Mouse (Mus musculus) macrophage (primary cell): ENCODE data around the gene Ttc3. TPM values are rescaled to one million over a fixed set of nuclear protein-coding genes. Genes with fewer than 3 reads are reported as not detected.
"Not testable (repeated sequence)": the region's sequence is repeated elsewhere in the genome, so short reads cannot be mapped to it uniquely, and the experiment has no call there.

Source experiments
- H3K27ac ChIP-seq: fragments of 350-480 bp; formaldehyde crosslinking; 2 replicates; pipeline ENCODE4 v1.9.0; 2021
- H3K36me3 ChIP-seq: fragments of 350-480 bp; formaldehyde crosslinking; 2 replicates; pipeline ENCODE4 v1.9.0; 2021; ENCODE audit errors: inconsistent target
- H3K4me3 ChIP-seq: fragments of 350-480 bp; formaldehyde crosslinking; 2 replicates; pipeline ENCODE4 v1.9.0; 2021; ENCODE audit errors: inconsistent target
- H3K79me2 ChIP-seq: fragments of 350-480 bp; formaldehyde crosslinking; 2 replicates; pipeline ENCODE4 v1.9.0; 2021; ENCODE audit errors: inconsistent target
- WGBS: methylation state at CpG from one replicate; pipeline ENCODE4 v1.1.7; 2026; ENCODE audit warnings: inconsistent platforms; ENCODE audit not compliant: missing documents; 5-methylcytosine and 5-hydroxymethylcytosine counted together
- polyA plus RNA-seq: library from polyadenylated mRNA; stranded (reverse); fragments of 250-400 nt; gene quantifications from 3 replicates; pipeline ENCODE4 v1.2.4, GENCODE M21; 2018; ENCODE audit warnings: inconsistent platforms
- total RNA-seq, 78 experiments: library from RNA; depleted of rRNA; stranded (reverse); fragments of 250-400 nt; gene quantifications; 1 replicate in 9 of 78; 2 replicates in 24 of 78; 3 replicates in 43 of 78; 4 replicates in 2 of 78; pipeline ENCODE4 v1.2.4; 2018; ENCODE audit warnings: inconsistent platforms in 56 of 78

Ttc3 gene
- 100 to 1,000 TPM in 6 of 26 experiments, 10 to 100 TPM in 20; 16.9 to 143 (median 52.5) TPM for total RNA-seq (2018; cell fraction: chromatin; rRNA removed)
- 10 to 100 TPM; 16.1 to 31.8 (median 26.5) TPM for total RNA-seq (2018; cell fraction: cytosol; rRNA removed)
- 10 to 100 TPM; 15.0 to 83.1 (median 27.3) TPM for total RNA-seq (2018; cell fraction: nucleus; rRNA removed)
- 13.1 to 38.2 TPM (median 20.7 TPM) in 3 replicates for polyA plus RNA-seq

GRCm38 (mm10) chr16:94370173-94370914 is at the start of gene Ttc3:
Ttc3 (plus strand) TSS chr16:94370618.
- Histone ChIP-seq H3K79me2 (peaks cover 38% of the 10 kb centered on the region), H3K4me3 (peak within 1 kb of the TSS; percentile 28), H3K27ac (no peak within 1 kb of the TSS), H3K36me3 (no peaks in the 10 kb centered on the region)
- 1% methylated on average over 79 of the region's 79 CpGs for WGBS

DNA sequence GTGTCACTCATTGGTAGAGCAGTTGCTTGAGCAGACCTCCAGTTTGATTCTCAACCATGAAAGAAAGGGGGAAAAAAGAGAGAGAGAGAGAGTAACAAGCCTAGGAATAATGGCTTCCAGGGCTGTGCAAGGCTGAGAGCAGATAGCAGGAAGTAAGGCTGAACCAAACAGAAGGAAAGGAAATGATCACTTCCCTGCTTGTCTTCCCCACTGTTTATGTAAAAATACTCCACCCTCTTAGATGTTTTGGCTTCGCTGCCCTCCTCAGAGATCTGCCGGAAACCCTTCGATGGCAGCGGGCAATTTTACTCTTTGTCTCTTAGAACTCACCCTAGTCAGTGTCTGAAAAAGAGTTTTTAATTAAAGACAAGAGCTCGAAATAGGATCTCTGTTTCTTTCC is 46.7 kb upstream of the Ttc3 start:
- WGBS: 56% methylated on average over 5 of the region's 5 CpGs
- Histone ChIP-seq H3K27ac (no peak overlapping the region), H3K36me3 (no peaks in the 10 kb centered on the region), H3K79me2 (no peaks in the 10 kb centered on the region), H3K4me3 (no peak overlapping the region)

- H3K79me2 ChIP-seq: no peaks in the 10 kb centered on the region
- no peaks in the 10 kb centered on the region for H3K36me3 ChIP-seq
- 95% methylated on average over 3 of the region's 3 CpGs for WGBS
- no peak overlapping the region for H3K27ac ChIP-seq
- no peak overlapping the region for H3K4me3 ChIP-seq
These were observed 44.4 kb upstream of the Ttc3 start for GRCm38 (mm10) chr16:94326008-94326407.

DNA sequence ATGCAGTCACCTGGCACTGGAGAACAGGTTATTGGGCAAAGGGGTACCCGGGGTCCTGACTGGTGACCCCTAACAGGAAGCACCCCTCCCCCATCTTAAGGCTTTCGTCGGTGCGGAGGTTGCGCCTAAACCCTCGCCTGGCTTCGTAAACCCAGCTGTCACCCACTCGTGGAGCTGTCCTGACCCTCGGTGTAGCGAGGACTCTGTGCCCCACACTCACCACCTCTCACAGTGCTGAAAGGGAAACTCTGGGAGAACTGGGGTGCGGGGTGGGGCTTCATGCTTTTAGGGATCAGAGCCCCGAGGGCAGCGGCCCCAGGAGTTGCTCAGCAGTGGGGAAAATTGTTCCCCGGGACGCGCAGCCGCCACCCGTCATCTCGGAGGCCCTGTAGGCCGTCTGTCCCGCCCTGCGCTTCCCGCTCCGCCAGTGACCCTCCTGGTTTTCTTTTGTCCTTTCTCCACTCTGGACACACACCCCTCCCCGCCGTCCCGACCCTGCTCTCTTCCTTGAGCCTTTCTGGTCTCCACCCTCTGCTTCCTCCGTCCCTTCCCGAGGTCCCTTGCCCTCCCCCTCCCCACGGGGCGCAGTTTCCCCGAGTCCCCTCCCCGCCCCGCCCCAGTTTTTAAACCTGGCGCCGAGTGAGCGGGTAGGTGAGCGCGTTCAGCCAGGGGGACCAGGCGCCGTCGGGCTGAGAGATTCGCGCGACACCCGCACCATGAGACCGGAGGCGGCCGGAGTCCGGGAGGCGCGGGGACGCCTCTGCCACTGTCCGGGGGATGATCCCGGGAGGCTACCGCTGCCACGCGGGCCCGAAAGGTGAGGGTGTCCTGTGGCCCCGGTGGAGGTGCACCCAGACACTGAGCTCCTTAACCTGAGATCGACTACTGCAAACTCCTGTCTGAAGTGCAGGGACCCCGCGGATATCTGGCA is 42.4 kb upstream of the Ttc3 start, which contains the start of gene Ripply3:
Ripply3 (plus strand) TSS at position 640 of the 931 bp plus-strand sequence.
- WGBS: 3% methylated on average over 63 of the region's 63 CpGs
- Histone ChIP-seq H3K4me3 (peak within 1 kb of the TSS; percentile 22), H3K27ac (no peak within 1 kb of the TSS), H3K36me3 (no peaks in the 10 kb centered on the region), H3K79me2 (no peaks in the 10 kb centered on the region)

DNA sequence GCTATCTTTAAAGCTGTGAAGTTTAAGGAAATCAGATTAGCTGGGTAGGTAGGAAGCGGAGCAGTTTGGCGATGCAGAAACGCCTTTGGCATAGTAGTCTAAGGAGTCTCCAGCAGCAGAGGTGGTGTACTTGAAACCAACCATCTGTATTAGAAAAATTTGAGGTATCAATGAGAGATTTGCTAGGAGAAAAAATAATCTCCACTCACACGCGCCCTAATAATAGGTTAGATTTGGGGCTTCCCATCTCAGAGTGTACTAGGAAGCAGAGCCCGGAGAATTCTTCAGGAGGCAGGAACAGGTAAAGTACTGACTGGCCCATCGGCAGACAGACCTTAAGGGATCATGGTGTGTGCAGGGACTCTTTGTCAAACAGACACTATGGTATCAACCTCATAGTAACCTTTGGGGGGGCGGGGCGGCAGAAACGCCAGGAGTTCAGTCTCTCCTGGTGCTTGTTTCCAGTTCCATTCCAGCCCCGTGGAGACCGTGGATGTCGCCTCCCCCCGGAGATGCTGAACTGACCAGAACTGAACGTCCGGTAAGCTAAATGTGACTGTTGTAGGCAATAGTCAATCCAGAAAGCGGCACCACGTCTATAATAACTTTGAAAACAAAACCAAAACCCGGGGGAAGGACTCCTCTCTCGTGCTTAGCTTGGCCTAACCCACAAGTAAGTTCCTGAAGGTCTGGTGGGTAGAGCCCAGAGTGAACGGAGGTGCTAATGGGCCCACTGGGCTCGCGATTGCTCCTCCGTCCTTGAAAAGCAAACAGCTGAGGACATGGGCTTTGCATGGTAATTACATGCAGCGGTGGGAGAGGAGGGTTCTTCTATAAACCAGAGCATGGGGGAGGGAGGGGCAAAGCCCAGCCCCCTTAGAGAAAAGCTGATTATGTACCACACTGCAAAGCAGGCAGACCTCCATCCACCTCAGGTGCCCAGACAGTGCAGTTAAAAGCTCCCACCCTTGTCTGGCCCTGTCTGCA is 41.2 kb upstream of the Ttc3 start:
- Histone ChIP-seq H3K27ac (no peak overlapping the region), H3K36me3 (no peaks in the 10 kb centered on the region), H3K79me2 (no peaks in the 10 kb centered on the region), H3K4me3 (peak overlapping the region; percentile 1; the same call in 1 of the 2 replicates)
- WGBS: 19% methylated on average over 25 of the region's 25 CpGs

- 94% methylated on average over 5 of the region's 5 CpGs for WGBS
- Histone ChIP-seq H3K79me2 (no peaks in the 10 kb centered on the region), H3K36me3 (no peaks in the 10 kb centered on the region), H3K4me3 (no peak overlapping the region), H3K27ac (no peak overlapping the region)
These were observed 40.0 kb upstream of the Ttc3 start for GRCm38 (mm10) chr16:94330429-94330828.

DNA sequence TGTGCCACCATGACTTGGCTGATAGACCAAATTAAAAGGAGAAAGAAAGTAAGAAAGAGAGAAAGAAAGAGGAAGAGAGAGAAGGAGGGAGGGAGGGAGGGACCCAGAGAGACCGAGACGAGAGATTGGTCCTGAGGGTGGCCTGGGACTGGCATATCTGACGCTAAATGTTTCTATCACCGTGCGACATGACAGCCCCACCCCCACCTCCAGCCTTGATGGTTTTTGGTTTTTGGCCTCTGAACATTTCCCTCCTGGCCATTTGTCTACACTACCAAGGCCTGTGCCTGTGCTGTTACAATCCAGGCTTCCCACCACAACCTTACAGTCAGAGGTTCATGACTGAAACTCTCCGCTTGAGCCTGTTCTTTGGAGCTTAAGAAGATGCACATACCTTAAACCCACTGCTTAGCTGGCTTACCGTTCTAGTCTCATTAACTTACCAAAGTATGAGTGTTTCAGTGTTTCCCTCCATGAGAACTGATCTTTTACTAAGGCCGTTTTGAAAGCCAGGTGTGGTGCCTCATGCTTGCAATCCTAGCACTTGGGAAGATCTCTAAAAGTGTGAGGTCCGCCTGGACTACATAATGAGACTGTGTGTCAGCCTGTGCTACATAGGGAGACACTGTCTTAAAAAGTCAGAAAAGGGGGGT is 39.1 kb upstream of the Ttc3 start:
- WGBS: 89% methylated on average over 9 of the region's 9 CpGs
- no peak overlapping the region for H3K4me3 ChIP-seq
- no peak overlapping the region for H3K27ac ChIP-seq
- no peaks in the 10 kb centered on the region for H3K79me2 ChIP-seq
- H3K36me3 ChIP-seq: no peaks in the 10 kb centered on the region

DNA sequence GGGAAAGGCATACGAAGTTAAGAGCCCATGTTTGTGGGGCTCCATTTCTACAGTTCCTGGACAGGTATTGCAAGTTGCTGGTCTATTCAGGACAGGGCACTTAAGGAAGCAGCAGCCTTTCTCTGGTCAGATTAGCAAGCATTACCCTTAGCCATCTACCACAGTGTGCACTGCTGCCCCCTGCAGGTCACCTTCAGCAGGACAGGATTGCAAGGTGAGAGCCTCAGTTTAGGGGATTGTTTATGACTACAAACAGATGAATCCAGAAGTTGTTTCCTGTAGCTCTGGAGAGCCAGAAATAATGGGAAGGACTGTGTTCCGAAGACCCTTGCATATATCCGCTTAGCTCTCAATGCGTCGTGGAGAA is 38.5 kb upstream of the Ttc3 start:
- H3K36me3 ChIP-seq: no peaks in the 10 kb centered on the region
- 81% methylated on average over 5 of the region's 5 CpGs for WGBS
- H3K27ac ChIP-seq: no peak overlapping the region
- no peak overlapping the region for H3K4me3 ChIP-seq
- no peaks in the 10 kb centered on the region for H3K79me2 ChIP-seq

DNA sequence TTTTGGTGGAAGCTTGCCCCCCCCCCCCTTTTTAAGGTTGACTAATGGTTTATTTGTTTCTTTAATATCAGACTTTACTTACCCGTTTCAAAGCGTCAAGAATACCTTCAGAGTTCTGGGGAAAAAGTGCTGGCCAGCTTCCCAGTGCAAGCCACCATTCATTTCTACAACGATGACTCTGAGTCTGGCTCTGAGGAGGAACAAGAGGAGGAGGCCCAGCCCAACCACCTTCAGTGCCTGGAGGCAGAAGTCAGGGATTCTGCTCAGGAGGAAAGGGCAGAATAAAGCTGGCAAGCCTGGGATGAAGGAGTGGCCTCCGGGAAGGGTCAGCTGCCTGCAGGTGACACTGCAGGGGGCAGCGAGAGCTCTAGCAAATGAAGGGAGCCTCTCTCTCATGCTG is 34.8 kb upstream of the Ttc3 start:
- Histone ChIP-seq H3K36me3 (no peaks in the 10 kb centered on the region), H3K27ac (no peak overlapping the region), H3K4me3 (no peak overlapping the region), H3K79me2 (no peaks in the 10 kb centered on the region)
- WGBS: 47% methylated on average over 5 of the region's 5 CpGs

DNA sequence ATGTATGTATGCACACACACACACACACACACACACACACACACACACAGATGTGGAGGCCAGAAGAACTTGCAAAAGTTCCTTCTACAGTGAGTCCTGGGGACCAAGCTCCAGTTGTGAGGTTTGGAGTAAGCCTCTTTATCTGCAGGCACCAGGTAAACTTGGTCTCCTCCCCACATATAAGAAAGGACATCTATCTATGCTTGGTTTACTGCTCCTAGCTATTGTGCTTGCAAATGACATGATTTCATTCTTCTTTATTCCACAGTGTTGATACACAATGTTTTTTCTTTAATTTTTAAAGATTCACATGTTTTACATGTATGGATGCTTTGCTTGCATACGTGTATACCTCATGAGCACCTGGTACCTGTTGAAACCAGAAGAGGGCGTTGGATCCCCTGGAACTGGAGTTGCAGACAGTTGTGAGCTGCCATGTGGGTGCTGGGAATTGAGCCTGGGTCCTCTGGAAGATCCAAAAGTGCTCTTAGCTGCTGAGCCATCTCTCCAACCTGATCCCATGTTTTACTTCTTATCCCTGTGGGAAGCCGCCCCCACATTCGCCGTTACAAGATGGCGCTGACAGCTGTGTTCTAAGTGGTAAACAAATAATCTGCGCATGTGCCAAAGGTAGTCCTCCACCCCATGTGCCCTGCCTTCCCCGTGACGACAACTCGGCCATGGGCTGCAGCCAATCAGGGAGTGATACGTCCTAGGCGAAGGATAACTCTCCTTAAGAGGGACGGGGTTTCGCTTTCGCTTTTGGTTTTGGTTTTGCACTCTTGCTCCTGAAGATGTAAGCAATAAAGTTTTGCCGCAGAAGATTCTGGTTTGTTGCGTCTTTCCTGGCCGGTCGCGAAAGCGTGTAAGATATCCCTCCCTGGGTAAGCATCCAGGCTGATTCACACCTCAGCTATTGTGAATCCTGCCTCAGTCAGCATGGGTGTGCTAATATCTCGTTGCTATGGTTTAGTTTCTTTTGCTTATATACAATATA is 31.0 kb upstream of the Ttc3 start:
- not testable (repeated sequence) for H3K4me3 ChIP-seq
- WGBS: 91% methylated on average over 12 of the region's 22 CpGs

GRCm38 (mm10) chr16:94345733-94346132 is 24.7 kb upstream of the Ttc3 start:
- Histone ChIP-seq H3K79me2 (no peaks in the 10 kb centered on the region), H3K27ac (no peak overlapping the region), H3K36me3 (no peaks in the 10 kb centered on the region), H3K4me3 (no peak overlapping the region)
- WGBS: 92% methylated on average over 1 of the region's 1 CpGs

More for the DNA sequence above, 31.0 kb upstream of the Ttc3 start:
- not testable (repeated sequence) for H3K36me3 ChIP-seq, H3K27ac ChIP-seq, H3K79me2 ChIP-seq

- 69% methylated on average over 7 of the region's 7 CpGs for WGBS
- no peak overlapping the region for H3K4me3 ChIP-seq
- no peaks in the 10 kb centered on the region for H3K36me3 ChIP-seq
- no peaks in the 10 kb centered on the region for H3K79me2 ChIP-seq
- H3K27ac ChIP-seq: no peak overlapping the region
These were observed 23.2 kb upstream of the Ttc3 start for GRCm38 (mm10) chr16:94347080-94347731.
